In genomic region chr6:120625081-120625480, GRCm38 (mm10) we compare ENCODE assay signal across 16 mouse cellular contexts. TPM values are rescaled to one million over a fixed set of nuclear protein-coding genes. Genes with fewer than 3 reads are reported as not detected.
DNase-seq lines count a peak whose midpoint lies in the region; ATAC-seq lines count a peak whose summit lies in the region.
"Had no signal": no experiment of that assay in that cellular context is flagged by ENCODE, and none has a peak within 500 bp of the region (broad histone marks: within the 10 kb centered on the region; RNA-seq: fewer than 3 reads in every experiment).

No protein-coding gene starts in this region.

- no peak for ATAC-seq in kidney, embryonic 14.5 days (ENCODE audit: low FRiP score, low TSS enrichment)
- 0 out of 2 replicates have a peak, but pooled peaks have one; percentile 43 for ATAC-seq in kidney, embryonic 15.5 days (replicated peaks; ENCODE audit: low FRiP score)
- ATAC-seq: hindbrain, embryonic 16.5 days; midbrain, embryonic 13.5 days had no signal

- 38% methylated on average over 8 of the region's 8 CpGs for WGBS in kidney, embryonic 14.5 days
- WGBS in kidney, embryonic 15.5 days, result 30% methylated on average over 8 of the region's 8 CpGs

- H3K4me3 ChIP-seq in kidney, embryonic 14.5 days (ENCODE audit: low read length), result no peak overlapping the region
- H3K4me3 ChIP-seq in kidney, embryonic 15.5 days (replicated peaks), result no peak overlapping the region
- H3K4me3 ChIP-seq: embryonic facial prominence, embryonic 13.5 days; forebrain, embryonic 12.5 days; lung, embryonic 15.5 days; midbrain, embryonic 13.5 days had no signal

- H3K27me3 ChIP-seq in kidney, embryonic 14.5 days (ENCODE audit: control insufficient read depth, insufficient read depth, low read length), result no peaks in the 10 kb centered on the region
- no peaks in the 10 kb centered on the region for H3K27me3 ChIP-seq in kidney, embryonic 15.5 days
- H3K27me3 ChIP-seq: embryonic facial prominence, embryonic 13.5 days; lung, embryonic 15.5 days; midbrain, embryonic 13.5 days had no signal

- H3K4me1 ChIP-seq in kidney, embryonic 14.5 days (ENCODE audit: control insufficient read depth, insufficient read depth, low read length), result no peaks in the 10 kb centered on the region
- peaks cover 6% of the 10 kb centered on the region for H3K4me1 ChIP-seq in kidney, embryonic 15.5 days
- H3K4me1 ChIP-seq: embryonic facial prominence, embryonic 13.5 days; forebrain, embryonic 12.5 days; lung, embryonic 15.5 days; midbrain, embryonic 13.5 days had no signal

- peak; percentile 37 for DNase-seq in kidney, adult 11 months
- peak; percentile 49 for DNase-seq in urinary bladder, postnatal 14 days (ENCODE audit: low spot score)
- DNase-seq in urinary bladder, postnatal 10 days (ENCODE audit: low spot score), result no peak
- peak; percentile 44 for DNase-seq in yolk sac, embryonic 10.5 days (ENCODE audit: low spot score)
- DNase-seq in thymus, postnatal 10 days (ENCODE audit: low spot score in 2 of 2), result no peak
- no peak for DNase-seq in right cerebral cortex, postnatal 4 days
- DNase-seq: gastrocnemius, postnatal 10 days; layer of hippocampus, adult 9-11 months; thymus, adult 18-20 months had no signal

- no peaks in the 10 kb centered on the region for H3K36me3 ChIP-seq in kidney, embryonic 14.5 days (ENCODE audit: control insufficient read depth, insufficient read depth, low read length)
- no peaks in the 10 kb centered on the region for H3K36me3 ChIP-seq in kidney, embryonic 15.5 days
- H3K36me3 ChIP-seq: embryonic facial prominence, embryonic 13.5 days; forebrain, embryonic 12.5 days; lung, embryonic 15.5 days; midbrain, embryonic 13.5 days had no signal

- no peak overlapping the region for H3K4me2 ChIP-seq in kidney, embryonic 14.5 days (replicated peaks; ENCODE audit: low read depth, low read length)
- no peak overlapping the region for H3K4me2 ChIP-seq in kidney, embryonic 15.5 days
- H3K4me2 ChIP-seq: embryonic facial prominence, embryonic 13.5 days; forebrain, embryonic 12.5 days; lung, embryonic 15.5 days; midbrain, embryonic 13.5 days had no signal

- H3K9ac ChIP-seq in kidney, embryonic 14.5 days (ENCODE audit: low read depth, low read length), result no peak overlapping the region
- no peak overlapping the region for H3K9ac ChIP-seq in kidney, embryonic 15.5 days
- H3K9ac ChIP-seq: embryonic facial prominence, embryonic 13.5 days; forebrain, embryonic 12.5 days; lung, embryonic 15.5 days; midbrain, embryonic 13.5 days had no signal

- H3K27ac ChIP-seq in kidney, embryonic 14.5 days (ENCODE audit: low read depth, low read length), result no peak overlapping the region
- no peak overlapping the region for H3K27ac ChIP-seq in kidney, embryonic 15.5 days
- H3K27ac ChIP-seq: embryonic facial prominence, embryonic 13.5 days; forebrain, embryonic 12.5 days; lung, embryonic 15.5 days; midbrain, embryonic 13.5 days had no signal

- H3K9me3 ChIP-seq in kidney, embryonic 14.5 days (ENCODE audit: control insufficient read depth, low read length), result no peaks in the 10 kb centered on the region
- no peaks in the 10 kb centered on the region for H3K9me3 ChIP-seq in kidney, embryonic 15.5 days (replicated peaks)
- H3K9me3 ChIP-seq: embryonic facial prominence, embryonic 13.5 days; forebrain, embryonic 12.5 days; lung, embryonic 15.5 days; midbrain, embryonic 13.5 days had no signal

RNA-seq across cellular contexts. Expression of gene Cecr2, which starts 41.1 kb away (rescaled TPM):
- 8.5 and 11.2 TPM in 2 replicates for polyA plus RNA-seq in kidney, embryonic 14.5 days (2014; fragmentation: Nextera tagmentation; extraction: Ambion mirVana)
- 5.9 and 6.7 TPM in 2 replicates for polyA plus RNA-seq in kidney, embryonic 15.5 days (2015; fragmentation: Nextera tagmentation; extraction: Ambion mirVana)

Comparison
In these comparisons a context has a peak if more than half of its experiments do, and no peak if none do; other contexts are left out.
1. DNase-seq: peak in kidney, adult 11 months (single experiment), urinary bladder, postnatal 14 days (single experiment) and yolk sac, embryonic 10.5 days (single experiment); none in urinary bladder, postnatal 10 days (single experiment), thymus, postnatal 10 days (0 of 2) and right cerebral cortex, postnatal 4 days (single experiment).